Mouse (Mus musculus) heart, embryonic 11.5 days (tissue): ENCODE data around the gene Tmem132a. TPM values are rescaled to one million over a fixed set of nuclear protein-coding genes. Genes with fewer than 3 reads are reported as not detected.

Experiments used
- ATAC-seq: fragments of 200-750 bp; cut with Nextera tagmentation; replicated peaks from 2 replicates; pipeline ENCODE4 v1.8.0; 2017; ENCODE audit warnings: moderate library complexity; ENCODE audit not compliant: insufficient number of reproducible peaks, low FRiP score, low TSS enrichment
- H3K27ac ChIP-seq: fragments of 300-500 bp; sonication (generic); 2 replicates; pipeline ENCODE4 v1.5.1; 2014; ENCODE audit warnings: mild to moderate bottlenecking, low read depth, low read length
- H3K27me3 ChIP-seq: fragments of 300-500 bp; sonication (generic); 2 replicates; pipeline ENCODE4 v1.6.1; 2014; ENCODE audit warnings: mild to moderate bottlenecking, low read length, mixed read lengths; ENCODE audit not compliant: control insufficient read depth, insufficient read depth
- H3K36me3 ChIP-seq: fragments of 300-500 bp; sonication (generic); 2 replicates; pipeline ENCODE4 v1.6.1; 2014; ENCODE audit warnings: mild to moderate bottlenecking, low read length, moderate library complexity, mixed read lengths; ENCODE audit not compliant: control insufficient read depth, insufficient read depth
- H3K4me1 ChIP-seq: fragments of 300-500 bp; sonication (generic); 2 replicates; pipeline ENCODE4 v1.6.1; 2014; ENCODE audit warnings: low read length; ENCODE audit not compliant: control insufficient read depth, insufficient read depth
- H3K4me2 ChIP-seq: fragments of 300-500 bp; sonication (generic); 2 replicates; pipeline ENCODE4 v1.6.1; 2014; ENCODE audit warnings: mild to moderate bottlenecking, moderate library complexity
- H3K4me3 ChIP-seq: fragments of 300-500 bp; sonication (generic); 2 replicates; pipeline ENCODE4 v1.5.1; 2014; ENCODE audit warnings: low read depth, low read length
- H3K9ac ChIP-seq: fragments of 300-500 bp; sonication (generic); 2 replicates; pipeline ENCODE4 v1.6.1; 2014; ENCODE audit warnings: mild to moderate bottlenecking, low read depth, low read length, moderate library complexity
- H3K9me3 ChIP-seq: fragments of 300-500 bp; sonication (generic); replicated peaks from 2 replicates; pipeline ENCODE4 v1.6.1; 2016; ENCODE audit warnings: low read length; ENCODE audit not compliant: control insufficient read depth
- WGBS: fragments of 180-500 bp; shearing (Covaris S2); extraction: QIAGEN DNeasy Blood & Tissue Kit; methylation state at CpG from one replicate; pipeline ENCODE4 v1.1.7; 2014; ENCODE audit not compliant: insufficient replicate concordance; 5-methylcytosine and 5-hydroxymethylcytosine counted together
- polyA plus RNA-seq: library from polyadenylated mRNA; unstranded; fragments of >200 nt; fragmentation: Nextera tagmentation; extraction: Ambion mirVana; gene quantifications from 2 replicates; pipeline ENCODE4 v1.2.1, GENCODE M21; 2014

Tmem132a gene
- polyA plus RNA-seq = 35.5 and 37.2 TPM in 2 replicates

DNA sequence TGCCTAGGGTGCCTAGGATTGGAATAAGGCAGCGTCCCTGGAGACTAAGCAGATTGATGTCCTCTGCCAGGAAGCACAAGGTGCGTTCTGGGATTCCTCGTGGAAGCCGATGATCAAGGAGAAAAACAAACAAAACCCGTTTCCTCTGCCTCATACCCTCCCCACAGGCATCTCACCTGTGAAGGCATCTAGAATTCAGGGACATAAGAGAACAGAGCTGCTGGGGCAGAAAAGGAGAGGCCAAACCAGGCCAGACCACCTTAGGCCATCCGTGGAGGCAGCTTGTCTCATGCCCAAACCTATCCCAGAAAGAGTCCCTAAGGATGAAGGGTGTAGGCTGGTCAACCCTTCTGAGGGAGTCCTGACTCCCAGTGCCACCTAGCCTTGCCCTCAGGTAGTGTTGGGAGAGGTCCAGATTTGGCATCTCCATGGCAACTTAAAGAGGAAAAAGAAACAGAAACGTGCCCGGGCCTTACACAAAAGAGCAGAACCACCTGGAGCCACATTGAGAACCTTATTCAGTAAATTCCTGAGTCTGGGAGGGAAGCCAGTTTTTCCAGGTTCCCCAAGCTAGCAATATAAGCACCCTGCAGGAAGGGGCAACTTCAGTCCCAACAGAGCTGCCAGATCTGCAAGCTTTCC, at the start of gene Tmem132a:
Tmem132a (minus strand) TSS at position 55 of the 642 bp plus-strand sequence.
- WGBS = 4% methylated on average over 8 of the region's 8 CpGs
- H3K4me3 ChIP-seq = peak within 1 kb of the TSS; percentile 70
- H3K9me3 ChIP-seq = peaks cover 2% of the 10 kb centered on the region; the same call in 1 of the 2 replicates
- H3K27ac ChIP-seq = peak within 1 kb of the TSS; percentile 52; the same call in 1 of the 2 replicates
- H3K36me3 ChIP-seq = peaks cover 41% of the 10 kb centered on the region
- peak within 1 kb of the TSS; percentile 80 for H3K4me2 ChIP-seq
- H3K9ac ChIP-seq = peak within 1 kb of the TSS; percentile 87
- no peaks in the 10 kb centered on the region for H3K27me3 ChIP-seq
- ATAC-seq = no peak
- H3K4me1 ChIP-seq = peaks cover 15% of the 10 kb centered on the region

DNA sequence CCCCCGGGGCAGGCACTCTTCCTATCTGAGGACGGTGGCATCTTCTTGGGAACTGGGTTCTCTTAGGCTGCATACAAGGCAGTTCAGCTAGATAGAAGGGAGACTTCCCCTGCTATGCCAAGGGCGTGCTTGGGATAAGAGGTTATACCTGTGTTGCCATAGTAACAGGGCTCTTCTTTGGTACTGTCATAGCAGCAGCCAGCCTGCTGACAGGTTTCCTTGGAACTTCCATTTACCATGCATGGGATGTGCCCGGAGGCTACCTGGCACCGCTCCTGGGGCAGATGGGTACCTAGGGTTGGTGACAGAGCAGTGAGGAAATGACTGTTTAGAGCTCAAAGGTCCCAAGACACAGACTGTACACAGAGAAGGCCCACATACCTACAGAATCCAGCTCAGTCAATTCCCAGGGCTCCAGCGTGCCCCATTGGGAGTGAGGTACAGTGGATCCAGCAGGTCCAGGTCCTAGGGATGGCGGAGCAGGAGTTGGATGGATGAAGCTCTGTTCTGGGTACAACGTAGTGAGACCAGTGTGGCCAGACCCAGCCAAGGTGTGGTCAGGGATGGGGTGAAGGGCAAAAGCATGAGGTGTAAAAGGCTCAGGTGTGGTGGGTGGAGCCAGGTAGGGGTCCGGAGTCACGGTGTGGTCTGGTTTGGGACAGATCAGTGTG, 48.7 kb upstream of the Tmem132a start:
- Histone ChIP-seq H3K36me3 (no peaks in the 10 kb centered on the region), H3K9me3 (no peaks in the 10 kb centered on the region), H3K4me2 (no peak overlapping the region), H3K9ac (no peak overlapping the region), H3K27ac (no peak overlapping the region), H3K4me3 (no peak overlapping the region), H3K4me1 (peaks cover 15% of the 10 kb centered on the region), H3K27me3 (0 out of 2 replicates have a peak, but pooled peaks cover 2% of the 10 kb centered on the region)
- 86% methylated on average over 10 of the region's 10 CpGs for WGBS
- no peak for ATAC-seq

DNA sequence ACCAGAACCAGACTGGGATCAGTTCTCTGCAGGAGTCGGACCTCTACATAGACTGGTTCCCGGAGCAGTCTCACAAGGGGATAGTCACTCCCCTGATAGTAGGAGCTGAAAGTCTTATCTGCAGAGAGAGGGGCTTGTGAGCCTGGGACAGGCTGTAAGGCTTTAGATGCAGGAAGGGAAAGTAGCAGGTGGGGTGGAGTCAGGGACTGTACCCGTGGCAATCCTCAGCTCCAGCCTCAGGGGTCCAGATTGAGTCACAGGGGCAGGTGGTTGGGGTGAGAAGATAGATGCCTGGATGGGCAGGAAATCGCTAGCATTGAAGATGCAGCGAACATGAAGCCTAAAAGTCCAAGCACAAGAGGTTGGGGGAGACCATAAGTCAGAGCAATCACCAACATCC, 46.8 kb upstream of the Tmem132a start:
- Histone ChIP-seq H3K27me3 (0 out of 2 replicates have a peak, but pooled peaks cover 2% of the 10 kb centered on the region), H3K27ac (no peak overlapping the region), H3K4me2 (no peak overlapping the region), H3K9me3 (no peaks in the 10 kb centered on the region), H3K4me3 (no peak overlapping the region), H3K9ac (no peak overlapping the region), H3K36me3 (no peaks in the 10 kb centered on the region), H3K4me1 (peaks cover 15% of the 10 kb centered on the region)
- no peak for ATAC-seq
- 44% methylated on average over 5 of the region's 5 CpGs for WGBS

DNA sequence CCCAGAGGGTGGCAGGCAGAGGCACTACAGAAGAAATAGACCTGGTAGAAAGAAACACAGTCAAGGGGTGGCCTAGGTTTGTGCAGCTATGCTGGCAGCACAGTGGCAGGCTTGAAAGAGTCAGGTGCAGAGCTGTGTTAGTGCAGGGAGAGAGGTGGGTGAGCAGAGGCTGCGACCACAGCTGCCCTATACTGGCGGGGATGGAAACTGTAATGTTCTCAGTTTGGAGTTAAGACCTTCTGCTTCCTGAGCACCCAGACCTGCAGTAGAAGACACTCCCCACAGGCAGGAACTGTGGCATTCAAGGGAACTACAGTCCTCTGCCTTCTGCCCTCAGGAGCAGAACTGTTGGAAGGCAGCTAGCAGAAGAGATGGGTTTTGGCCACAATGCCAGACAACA, 45.1 kb upstream of the Tmem132a start:
- Histone ChIP-seq H3K4me1 (peaks cover 15% of the 10 kb centered on the region), H3K9me3 (no peaks in the 10 kb centered on the region), H3K4me2 (no peak overlapping the region), H3K36me3 (no peaks in the 10 kb centered on the region), H3K4me3 (no peak overlapping the region), H3K27ac (peak overlapping the region; percentile 50), H3K9ac (no peak overlapping the region), H3K27me3 (no peaks in the 10 kb centered on the region)
- ATAC-seq = no peak
- 67% methylated on average over 2 of the region's 2 CpGs for WGBS

DNA sequence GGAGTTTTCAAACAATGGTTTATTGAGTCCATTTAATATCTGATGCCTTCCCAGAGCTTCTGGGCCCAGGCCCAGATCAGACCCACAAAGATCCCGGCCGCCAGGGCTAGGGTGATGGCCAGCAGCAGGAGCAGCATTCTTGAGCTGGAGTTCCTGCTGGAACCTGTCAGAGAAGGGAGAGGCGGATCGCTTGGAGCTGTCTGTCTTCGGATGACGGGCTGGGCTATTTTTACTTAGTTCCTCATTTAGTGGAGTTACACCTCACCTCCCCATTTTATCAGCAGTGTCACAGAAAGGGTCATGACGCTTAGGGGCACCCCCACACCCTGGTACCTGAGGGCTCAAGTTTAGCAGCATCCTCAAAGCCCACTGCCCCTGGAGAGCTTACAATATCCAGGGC, 44.6 kb upstream of the Tmem132a start:
- H3K4me2 ChIP-seq = peak overlapping the region; percentile 8; the same call in 1 of the 2 replicates
- no peaks in the 10 kb centered on the region for H3K9me3 ChIP-seq
- H3K27ac ChIP-seq = peak overlapping the region; percentile 50
- ATAC-seq = no peak
- no peaks in the 10 kb centered on the region for H3K36me3 ChIP-seq
- H3K27me3 ChIP-seq = no peaks in the 10 kb centered on the region
- WGBS = 39% methylated on average over 7 of the region's 7 CpGs
- no peak overlapping the region for H3K4me3 ChIP-seq
- H3K9ac ChIP-seq = 0 out of 2 replicates have a peak overlapping the region, but pooled peaks have one; percentile 24
- H3K4me1 ChIP-seq = peaks cover 20% of the 10 kb centered on the region

DNA sequence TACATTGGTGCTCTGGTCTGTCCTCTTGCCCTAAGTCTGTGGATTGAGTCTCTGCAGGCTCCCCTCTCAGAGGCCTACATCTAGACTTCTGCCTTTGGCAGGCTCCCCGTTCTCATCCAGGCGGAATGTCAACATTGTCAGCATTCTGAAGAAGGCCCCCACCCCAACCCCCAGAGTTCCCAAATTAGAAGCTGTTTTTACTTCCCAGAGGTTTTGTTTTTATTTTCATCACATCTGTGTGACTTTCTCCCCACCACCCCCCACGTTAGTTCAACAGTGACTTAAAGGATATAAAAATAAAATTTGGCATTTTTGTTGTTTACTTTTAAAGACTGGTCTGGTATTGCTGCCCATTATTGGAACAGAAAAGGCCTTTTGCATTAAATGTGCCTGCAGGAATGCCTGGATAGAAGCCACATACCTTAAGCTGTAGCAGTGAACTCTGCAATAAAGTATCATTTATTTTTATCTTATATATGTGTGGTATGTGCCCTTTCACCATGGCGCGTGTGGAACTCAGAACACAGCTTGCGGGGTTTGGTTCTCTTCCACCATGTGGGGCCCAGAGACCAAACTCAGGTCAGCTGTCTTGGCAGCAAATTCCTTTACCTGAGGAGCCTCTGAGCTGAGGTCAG, 39.5 kb upstream of the Tmem132a start:
- 0 out of 2 replicates have a peak, but pooled peaks cover 3% of the 10 kb centered on the region for H3K36me3 ChIP-seq
- peak overlapping the region; percentile 78 for H3K27ac ChIP-seq
- peak overlapping the region; percentile 39; the same call in 1 of the 2 replicates for H3K9ac ChIP-seq
- H3K27me3 ChIP-seq = no peaks in the 10 kb centered on the region
- no peak for ATAC-seq
- 53% methylated on average over 6 of the region's 6 CpGs for WGBS
- H3K9me3 ChIP-seq = no peaks in the 10 kb centered on the region
- peaks cover 35% of the 10 kb centered on the region for H3K4me1 ChIP-seq
- no peak overlapping the region; the same call in 1 of the 2 replicates for H3K4me2 ChIP-seq
- H3K4me3 ChIP-seq = no peak overlapping the region

DNA sequence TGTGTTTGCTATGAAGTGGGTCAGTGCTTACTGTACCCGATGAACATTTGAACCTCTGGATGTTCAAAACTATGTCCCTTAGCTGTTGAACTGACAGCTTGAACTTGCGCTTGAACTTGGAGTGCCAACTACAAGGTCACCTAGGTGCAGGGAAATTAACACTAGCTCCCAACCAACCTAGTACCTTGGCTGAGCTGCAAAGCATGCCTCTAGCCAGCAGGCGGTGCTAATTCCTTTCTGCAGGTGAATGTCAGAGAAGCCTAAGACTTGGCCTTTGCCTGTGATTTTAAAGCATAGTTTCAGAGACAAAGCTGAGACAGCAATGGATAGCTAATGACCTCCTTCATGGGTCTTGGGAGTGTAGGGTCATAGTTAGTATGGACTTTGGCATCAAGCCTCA, 38.2 kb upstream of the Tmem132a start:
- no peaks in the 10 kb centered on the region for H3K27me3 ChIP-seq
- H3K9me3 ChIP-seq = no peaks in the 10 kb centered on the region
- no peak overlapping the region for H3K4me3 ChIP-seq
- ATAC-seq = no peak
- H3K4me2 ChIP-seq = no peak overlapping the region
- no peak overlapping the region for H3K27ac ChIP-seq
- H3K36me3 ChIP-seq = peaks cover 11% of the 10 kb centered on the region
- 48% methylated on average over 3 of the region's 3 CpGs for WGBS
- H3K4me1 ChIP-seq = peaks cover 33% of the 10 kb centered on the region
- 0 out of 2 replicates have a peak overlapping the region, but pooled peaks have one; percentile 24 for H3K9ac ChIP-seq

DNA sequence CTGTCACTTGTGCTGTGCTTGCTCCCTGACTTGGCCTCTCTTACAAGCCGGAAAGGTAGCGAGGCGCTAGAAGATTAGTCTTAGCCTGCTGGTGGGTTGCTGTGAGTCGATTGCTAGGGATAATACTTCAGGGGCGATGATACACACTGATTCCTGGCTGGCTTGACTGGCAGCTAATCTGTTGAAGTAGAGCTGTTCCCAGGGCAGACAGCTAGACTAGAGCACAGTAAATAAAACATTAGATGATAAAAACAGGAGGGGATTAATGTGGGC, 35.9 kb upstream of the Tmem132a start:
- peak overlapping the region; percentile 56 for H3K9ac ChIP-seq
- no peaks in the 10 kb centered on the region for H3K9me3 ChIP-seq
- H3K27me3 ChIP-seq = no peaks in the 10 kb centered on the region
- peaks cover 33% of the 10 kb centered on the region for H3K4me1 ChIP-seq
- H3K27ac ChIP-seq = peak overlapping the region; percentile 84
- no peak for ATAC-seq
- whole genome bisulfite sequencing = 45% methylated on average over 5 of the region's 5 CpGs
- peak overlapping the region; percentile 19; the same call in 1 of the 2 replicates for H3K4me2 ChIP-seq
- H3K4me3 ChIP-seq = no peak overlapping the region
- peaks cover 29% of the 10 kb centered on the region for H3K36me3 ChIP-seq
